Mouse (Mus musculus) CH12F3 (cell line): ENCODE data around the gene Capza3.

Experiments
- in situ Hi-C: fragments of 300-500 bp; cut with MboI; formaldehyde crosslinking; loops from 2 replicates; pipeline ENCODE4 v1.14.3; 2020; ENCODE audit warnings: low sequenced_read_pairs

Capza3 gene

GRCm38 (mm10) chr6:140040952-140041351 is at the start of gene Capza3:
Gene Capza3 (plus strand): TSS chr6:140041252.
- in situ Hi-C loops, result no loop called here

DNA sequence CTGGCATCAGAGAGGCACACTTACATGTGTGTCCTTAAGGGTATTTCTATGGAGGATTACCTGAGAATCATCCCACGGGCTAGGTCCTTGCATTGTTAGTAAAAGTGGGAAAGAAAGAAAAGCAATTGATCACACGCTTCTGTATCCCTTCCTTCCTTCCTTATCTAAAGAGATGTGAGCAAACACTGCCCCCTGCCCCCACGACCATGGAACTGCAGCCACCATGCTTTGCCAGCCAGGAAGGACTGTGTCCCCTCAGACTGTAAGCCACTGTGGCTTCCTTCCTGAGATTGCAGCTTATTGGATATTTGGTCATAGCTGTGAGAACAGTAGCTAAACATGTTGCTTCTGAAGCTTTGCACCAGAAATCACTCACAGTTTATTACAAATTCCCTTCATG is 35.9 kb upstream of the Capza3 start:
- in situ Hi-C loops, result no loop called here

DNA sequence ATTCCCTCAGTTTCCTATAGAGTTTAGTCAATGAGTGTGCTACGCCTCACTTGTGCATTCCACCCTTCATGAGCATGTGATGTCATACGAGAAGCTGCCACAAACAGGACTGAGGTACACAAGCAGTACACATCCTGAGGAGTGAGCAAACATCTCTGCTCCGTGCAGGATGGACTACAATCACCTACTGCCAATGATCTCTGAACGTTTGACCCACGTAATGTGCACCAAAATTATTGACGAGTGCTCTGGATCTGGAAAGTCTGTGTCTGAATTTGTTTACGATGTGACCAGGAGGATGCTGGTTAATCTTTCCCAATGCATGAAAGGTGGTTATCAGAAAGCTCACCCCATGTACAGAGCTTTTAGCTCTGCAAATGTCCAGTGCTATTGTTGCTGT is 16.6 kb upstream of the Capza3 start:
- in situ Hi-C loops, result no loop called here

DNA sequence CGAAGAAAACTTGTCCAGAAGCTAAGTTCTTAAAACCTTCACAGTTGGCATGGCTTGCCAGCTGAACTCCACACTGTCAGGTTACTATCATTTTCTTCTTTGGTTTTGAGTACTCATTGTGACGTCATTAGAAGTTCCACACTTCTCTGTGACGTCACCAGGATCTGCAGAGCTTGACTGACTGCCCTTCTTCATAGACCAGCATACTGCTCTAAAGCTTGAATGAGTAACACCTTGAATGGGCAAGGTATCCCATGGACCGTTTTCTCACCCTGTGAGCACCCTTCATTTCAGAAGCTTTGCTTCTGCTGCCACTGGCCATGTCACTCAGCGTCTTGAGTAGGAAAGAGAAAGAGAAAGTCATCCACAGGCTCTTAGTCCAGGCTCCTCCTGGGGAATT is 305 bp downstream of the Capza3 start, which contains the start of gene Plcz1:
Plcz1 (minus strand) TSS at position 101 of the 400 bp plus-strand sequence.
- in situ Hi-C loops, result no loop called here

- in situ Hi-C loops, result no loop called here
These were observed 10.4 kb downstream of the Capza3 start for GRCm38 (mm10) chr6:140051476-140051875.

- in situ Hi-C loops, result no loop called here
These were observed 13.3 kb downstream of the Capza3 start for GRCm38 (mm10) chr6:140054271-140054928.

DNA sequence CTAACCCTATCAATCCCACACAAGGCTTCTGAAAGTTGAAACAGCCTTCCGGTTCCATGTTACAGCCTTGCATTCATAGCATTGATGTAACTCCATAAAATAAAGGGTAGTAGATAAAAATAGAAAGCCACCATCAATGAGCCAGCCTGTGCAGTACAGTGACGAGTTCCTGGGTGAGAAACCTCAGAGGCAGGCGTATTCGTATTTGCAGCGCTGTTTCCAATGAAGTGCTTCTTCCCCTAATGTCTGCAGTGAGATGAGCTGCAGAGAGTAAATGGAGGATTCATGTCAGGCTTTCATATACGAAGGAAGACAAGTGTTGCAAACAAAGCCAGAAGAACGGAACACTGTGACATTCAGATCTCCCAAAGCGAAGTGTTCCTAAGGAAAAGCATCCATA is 28.1 kb downstream of the Capza3 start:
- in situ Hi-C loops, result no loop called here

- in situ Hi-C loops, result no loop called here
These were observed 39.9 kb downstream of the Capza3 start for GRCm38 (mm10) chr6:140080933-140081332.

- in situ Hi-C loops, result no loop called here
These were observed 40.7 kb downstream of the Capza3 start for GRCm38 (mm10) chr6:140081739-140082138.

DNA sequence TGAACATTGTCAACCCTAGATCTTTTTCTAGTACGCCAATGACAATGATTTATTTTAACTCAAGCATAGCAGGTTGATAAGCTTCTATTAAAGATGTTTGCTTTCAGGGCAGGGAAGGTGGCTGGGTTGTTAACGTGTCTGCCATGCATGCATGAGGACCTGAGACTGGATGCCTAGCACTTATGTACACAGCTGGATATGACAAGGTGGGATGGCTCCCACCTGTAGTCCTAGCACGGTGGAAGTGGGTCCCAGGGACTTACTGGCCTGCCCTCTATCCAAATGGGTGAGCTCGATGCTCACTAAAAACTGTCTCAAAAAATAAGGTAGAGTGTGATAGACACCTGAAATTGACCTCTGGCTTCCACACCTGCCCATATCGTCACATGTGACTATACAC is 48.8 kb downstream of the Capza3 start:
- in situ Hi-C loops, result no loop called here
